Mouse (Mus musculus) midbrain, postnatal 0 days (tissue): ENCODE measurements around the gene Cdk14. TPM values are rescaled to one million over a fixed set of nuclear protein-coding genes. Genes with fewer than 3 reads are reported as not detected.
A peak's percentile ranks its signal among the peaks of the same experiment; 100 is the strongest.

Source experiments
- ATAC-seq: fragments of 200-750 bp; cut with Nextera tagmentation; 2 replicates; pipeline ENCODE4 v1.8.0; 2017; ENCODE audit warnings: moderate number of reproducible peaks, mild to moderate bottlenecking, moderate TSS enrichment, moderate library complexity; ENCODE audit not compliant: low FRiP score
- DNase-seq: peaks from one replicate; pipeline ENCODE4 v3.0.0-alpha.2; 2015; ENCODE audit warnings: low spot score
- H3K27ac ChIP-seq: fragments of 300-500 bp; sonication (generic); 2 replicates; pipeline ENCODE4 v1.5.1; 2014; ENCODE audit warnings: low read depth, mild to moderate bottlenecking, low read length, mixed read lengths
- H3K27me3 ChIP-seq: fragments of 300-500 bp; sonication (generic); 2 replicates; pipeline ENCODE4 v1.6.1; 2014; ENCODE audit warnings: low read length, control low read depth, mixed read lengths; ENCODE audit not compliant: insufficient read depth
- H3K36me3 ChIP-seq: fragments of 300-500 bp; sonication (generic); 2 replicates; pipeline ENCODE4 v1.6.1; 2014; ENCODE audit warnings: low read length, control low read depth, mixed read lengths; ENCODE audit not compliant: insufficient read depth
- H3K4me1 ChIP-seq: fragments of 300-500 bp; sonication (generic); 2 replicates; pipeline ENCODE4 v1.6.1; 2014; ENCODE audit warnings: mild to moderate bottlenecking, control low read depth, antibody characterized with exemption, low read length, mixed read lengths; ENCODE audit not compliant: insufficient read depth
- H3K4me2 ChIP-seq: fragments of 300-500 bp; sonication (generic); 2 replicates; pipeline ENCODE4 v1.6.1; 2014; ENCODE audit warnings: low read depth, mild to moderate bottlenecking, low read length, mixed read lengths; ENCODE audit not compliant: poor library complexity, severe bottlenecking
- H3K4me3 ChIP-seq: fragments of 300-500 bp; sonication (generic); 2 replicates; pipeline ENCODE4 v1.5.1; 2014; ENCODE audit warnings: low read depth, mild to moderate bottlenecking, low read length, moderate library complexity
- H3K9ac ChIP-seq: fragments of 300-500 bp; sonication (generic); replicated peaks from 2 replicates; pipeline ENCODE4 v1.6.1; 2014; ENCODE audit warnings: mild to moderate bottlenecking, low read length, moderate library complexity, mixed read lengths; ENCODE audit not compliant: poor library complexity, severe bottlenecking
- H3K9me3 ChIP-seq: fragments of 300-500 bp; sonication (generic); 2 replicates; pipeline ENCODE4 v1.6.1; 2016; ENCODE audit warnings: low read length, control low read depth
- CTCF ChIP-seq: IDR thresholded peaks from 2 replicates; pipeline ENCODE4 v1.5.1; 2016; ENCODE audit warnings: antibody characterized with exemption, mild to moderate bottlenecking
- WGBS: fragments of 180-500 bp; shearing (Covaris S2); extraction: QIAGEN DNeasy Blood & Tissue Kit; methylation state at CpG from one replicate; pipeline ENCODE4 v1.1.7; 2014; 5-methylcytosine and 5-hydroxymethylcytosine counted together
- polyA plus RNA-seq: library from polyadenylated mRNA; unstranded; fragments of >200 nt; fragmentation: Nextera tagmentation; extraction: Ambion mirVana; gene quantifications from 2 replicates; pipeline ENCODE4 v1.2.1, GENCODE M21; 2015
- total RNA-seq: library from RNA; depleted of rRNA; stranded (reverse); fragments of >200 nt; gene quantifications from 2 replicates; pipeline ENCODE4 v1.2.3, GENCODE M21; 2014

The Cdk14 gene
- total and polyA plus RNA-seq, 2 experiments from 2014 or later = 45.6 to 84.4 TPM

DNA sequence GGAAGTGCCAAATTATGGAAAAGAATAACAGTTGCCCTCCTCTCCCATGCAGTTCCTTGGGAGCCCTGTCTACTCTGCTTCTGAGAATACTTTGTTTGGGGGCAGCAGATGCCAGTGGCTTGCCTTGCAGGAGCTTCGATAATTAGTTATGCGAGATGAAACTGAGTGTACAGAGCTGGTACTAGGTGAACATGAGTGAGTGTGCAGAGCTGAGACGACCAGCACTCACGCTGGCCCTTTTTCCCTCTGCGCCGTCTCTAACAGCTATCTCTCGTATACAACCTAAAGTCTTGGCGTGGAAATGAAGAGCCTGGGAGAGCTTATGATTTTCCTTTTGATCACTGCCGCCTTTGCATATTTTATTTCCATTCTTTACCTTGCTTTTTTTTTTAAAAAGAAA lies 558.5 kb downstream of the Cdk14 start:
- DNase-seq = no peak
- Histone ChIP-seq H3K4me2 (no peak overlapping the region), H3K4me1 (0 out of 2 replicates have a peak, but pooled peaks cover 3% of the 10 kb centered on the region), H3K4me3 (no peak overlapping the region), H3K27ac (no peak overlapping the region), H3K9ac (no peak overlapping the region), H3K9me3 (no peaks in the 10 kb centered on the region), H3K27me3 (no peaks in the 10 kb centered on the region), H3K36me3 (no peaks in the 10 kb centered on the region)
- ATAC-seq = peak; percentile 52; the same call in 1 of the 2 replicates
- 46% methylated on average over 9 of the region's 9 CpGs for WGBS
- no peak for TF ChIP-seq CTCF

DNA sequence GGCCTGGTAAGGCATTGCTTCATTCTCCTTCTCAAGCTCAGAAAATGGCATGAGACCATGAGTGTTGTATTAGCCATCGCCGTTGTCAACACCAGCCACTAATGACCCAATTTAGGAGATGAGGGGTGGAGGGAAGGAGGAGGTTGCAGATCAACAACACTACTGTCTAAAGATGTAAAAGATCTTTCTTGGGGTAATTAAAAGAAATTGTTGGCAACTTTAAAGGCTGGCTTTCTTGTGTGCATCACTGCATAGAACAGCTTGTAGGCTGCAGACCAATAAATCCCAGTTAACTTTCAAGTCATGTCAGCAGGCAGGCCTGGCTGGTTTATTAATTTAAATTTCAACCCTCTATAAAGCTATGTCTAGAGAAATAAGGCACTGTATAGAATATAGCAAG lies 559.0 kb downstream of the Cdk14 start:
- no peak overlapping the region for H3K4me2 ChIP-seq
- H3K27me3 ChIP-seq = no peaks in the 10 kb centered on the region
- TF ChIP-seq CTCF = no peak
- 0 out of 2 replicates have a peak, but pooled peaks cover 3% of the 10 kb centered on the region for H3K4me1 ChIP-seq
- H3K9ac ChIP-seq = no peak overlapping the region
- H3K9me3 ChIP-seq = no peaks in the 10 kb centered on the region
- H3K27ac ChIP-seq = no peak overlapping the region
- 88% methylated on average over 2 of the region's 2 CpGs for WGBS
- ATAC-seq (no peak), DNase-seq (no peak)
- H3K36me3 ChIP-seq = no peaks in the 10 kb centered on the region
- no peak overlapping the region for H3K4me3 ChIP-seq

DNA sequence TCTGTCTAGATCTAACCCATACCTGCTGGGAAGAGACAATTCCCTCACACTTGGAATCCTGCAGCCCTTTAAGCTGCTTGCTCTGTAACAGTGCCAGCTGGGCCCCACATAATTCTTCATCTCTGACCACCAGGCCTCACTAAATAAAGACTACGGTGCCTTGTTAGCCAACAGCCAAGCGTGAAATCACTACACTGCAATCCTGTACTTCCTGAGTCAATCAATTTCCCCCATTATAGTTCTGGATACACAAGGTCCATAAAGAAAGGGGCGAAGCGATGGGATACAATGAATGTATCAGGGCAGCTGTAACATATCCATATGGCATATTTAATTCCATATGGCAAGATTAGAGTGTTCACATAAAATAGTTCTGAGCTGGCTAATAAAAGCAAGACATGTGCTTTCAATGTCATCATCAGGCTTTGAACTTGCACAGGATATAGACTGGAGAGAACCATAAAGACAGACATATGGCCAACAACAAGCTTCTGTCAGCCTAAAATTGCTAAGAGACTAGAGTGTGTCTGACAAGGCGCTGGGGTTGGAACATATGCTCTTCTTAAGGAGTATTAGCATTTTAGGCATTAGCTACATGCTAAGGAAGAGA lies 562.0 kb downstream of the Cdk14 start:
- H3K36me3 ChIP-seq = no peaks in the 10 kb centered on the region
- no peak for TF ChIP-seq CTCF
- H3K4me1 ChIP-seq = 0 out of 2 replicates have a peak, but pooled peaks cover 3% of the 10 kb centered on the region
- no peak overlapping the region for H3K4me2 ChIP-seq
- H3K27me3 ChIP-seq = no peaks in the 10 kb centered on the region
- DNase-seq (peak; percentile 36), ATAC-seq (no peak)
- H3K27ac ChIP-seq = no peak overlapping the region
- no peak overlapping the region for H3K4me3 ChIP-seq
- H3K9ac ChIP-seq = no peak overlapping the region
- no peaks in the 10 kb centered on the region for H3K9me3 ChIP-seq
- 35% methylated on average over 5 of the region's 5 CpGs for WGBS

DNA sequence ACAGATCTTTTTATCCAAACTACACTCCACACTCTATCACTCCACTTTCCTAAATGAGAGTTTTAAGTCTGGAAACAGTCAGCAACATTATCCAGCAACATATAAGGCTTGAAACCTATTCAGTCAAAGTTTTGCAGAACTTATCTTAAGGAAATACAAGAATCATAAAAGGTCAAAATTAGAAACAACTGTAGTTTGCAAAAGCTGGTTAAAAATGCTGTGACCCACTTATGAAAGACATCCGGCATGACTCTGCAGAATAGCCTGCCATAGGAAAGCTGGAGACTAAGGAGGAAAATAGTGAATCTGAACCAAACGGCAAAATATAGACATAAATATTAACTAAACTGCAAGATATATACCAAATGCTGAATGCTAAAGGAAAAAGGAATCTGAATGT lies 566.6 kb downstream of the Cdk14 start:
- TF ChIP-seq CTCF = no peak
- no peak overlapping the region for H3K4me3 ChIP-seq
- no peaks in the 10 kb centered on the region for H3K4me1 ChIP-seq
- no peak overlapping the region for H3K4me2 ChIP-seq
- H3K27me3 ChIP-seq = no peaks in the 10 kb centered on the region
- DNase-seq (no peak), ATAC-seq (no peak)
- H3K27ac ChIP-seq = no peak overlapping the region
- no peaks in the 10 kb centered on the region for H3K9me3 ChIP-seq
- no peak overlapping the region for H3K9ac ChIP-seq
- no peaks in the 10 kb centered on the region for H3K36me3 ChIP-seq
- WGBS = 84% methylated on average over 2 of the region's 2 CpGs

DNA sequence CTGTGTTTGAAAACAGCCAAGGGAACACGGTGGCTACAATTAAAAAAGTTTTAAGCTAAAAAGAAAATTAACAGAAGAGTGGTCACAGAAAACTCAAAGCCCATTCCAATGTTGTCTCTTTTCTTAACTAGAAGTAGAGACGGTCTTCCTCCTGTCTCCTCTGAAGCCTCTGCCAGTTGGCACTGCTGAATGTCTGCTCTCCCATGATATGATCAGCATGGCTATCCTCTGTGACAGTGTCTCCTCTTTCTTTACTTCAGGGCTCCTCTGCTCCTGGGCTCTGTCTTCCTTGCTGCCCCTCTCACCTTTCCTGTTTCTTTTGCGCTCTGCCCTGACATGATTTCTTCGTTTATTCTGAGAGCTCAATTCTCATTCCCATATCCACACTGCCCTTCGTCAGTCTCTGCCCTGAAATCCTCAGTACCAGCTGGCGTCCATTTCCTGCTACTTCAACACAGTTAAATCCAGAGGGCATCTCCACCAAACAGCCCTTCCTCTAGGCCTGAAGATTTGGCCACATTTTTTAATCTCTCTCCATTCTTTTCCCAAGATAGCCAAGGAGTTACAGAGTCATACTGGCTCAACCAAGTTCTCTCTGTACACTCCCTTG lies 567.3 kb downstream of the Cdk14 start:
- WGBS = 83% methylated on average over 6 of the region's 6 CpGs
- H3K4me1 ChIP-seq = no peaks in the 10 kb centered on the region
- ATAC-seq (no peak), DNase-seq (no peak)
- no peak for TF ChIP-seq CTCF
- H3K4me2 ChIP-seq = no peak overlapping the region
- H3K9me3 ChIP-seq = no peaks in the 10 kb centered on the region
- H3K4me3 ChIP-seq = no peak overlapping the region
- H3K9ac ChIP-seq = no peak overlapping the region
- H3K36me3 ChIP-seq = no peaks in the 10 kb centered on the region
- no peak overlapping the region for H3K27ac ChIP-seq
- H3K27me3 ChIP-seq = no peaks in the 10 kb centered on the region

DNA sequence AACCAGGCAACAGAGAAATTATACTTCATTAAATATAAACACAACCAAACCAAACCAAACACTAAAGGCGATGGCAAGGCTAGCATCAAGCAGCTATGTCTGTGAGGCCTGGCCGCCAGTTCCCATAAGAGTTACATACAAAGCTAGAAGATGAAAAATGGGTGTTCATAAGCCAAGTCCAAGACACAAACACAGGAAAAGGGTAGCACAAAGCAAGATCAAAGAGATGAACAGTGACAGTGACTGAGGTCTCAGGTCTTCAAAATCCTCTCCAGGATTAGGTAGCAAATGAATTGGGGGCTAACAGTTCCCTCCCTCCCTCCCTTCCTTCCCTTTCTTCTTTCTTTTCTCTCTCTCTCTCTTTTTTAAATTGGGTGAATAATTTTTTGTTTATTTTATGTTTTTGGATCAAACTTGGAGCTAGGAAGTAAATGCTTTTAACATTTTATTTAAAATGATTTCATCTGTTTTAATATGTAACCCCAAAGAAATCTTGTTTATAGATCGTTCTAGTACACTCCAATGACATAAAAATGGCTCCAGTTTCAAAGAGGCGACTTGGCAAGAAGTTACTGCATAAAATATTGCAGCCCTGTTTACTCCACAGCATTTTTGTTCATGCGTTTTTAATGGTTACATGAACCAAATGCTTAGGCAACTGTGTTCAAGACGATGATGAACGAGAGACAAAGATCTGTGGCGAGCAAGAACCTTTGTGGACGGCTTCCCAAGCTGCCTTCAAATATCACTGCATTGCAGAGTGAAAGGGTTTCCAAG lies 568.0 kb downstream of the Cdk14 start:
- ATAC-seq (no peak), DNase-seq (no peak)
- 88% methylated on average over 9 of the region's 9 CpGs for WGBS
- H3K4me1 ChIP-seq = no peaks in the 10 kb centered on the region
- H3K4me2 ChIP-seq = no peak overlapping the region
- H3K4me3 ChIP-seq = no peak overlapping the region
- no peaks in the 10 kb centered on the region for H3K27me3 ChIP-seq
- H3K9ac ChIP-seq = no peak overlapping the region
- H3K36me3 ChIP-seq = no peaks in the 10 kb centered on the region
- no peak overlapping the region for H3K27ac ChIP-seq
- no peak for TF ChIP-seq CTCF
- no peaks in the 10 kb centered on the region for H3K9me3 ChIP-seq
